Mouse (Mus musculus): ENCODE measurements at regions not wholly inside any gene's neighbourhood (a gene's known extent, or its start where the extent isn't known, plus 50 kb on each side); places are given as distances from the start of the nearest gene placed in this dataset.

DNA sequence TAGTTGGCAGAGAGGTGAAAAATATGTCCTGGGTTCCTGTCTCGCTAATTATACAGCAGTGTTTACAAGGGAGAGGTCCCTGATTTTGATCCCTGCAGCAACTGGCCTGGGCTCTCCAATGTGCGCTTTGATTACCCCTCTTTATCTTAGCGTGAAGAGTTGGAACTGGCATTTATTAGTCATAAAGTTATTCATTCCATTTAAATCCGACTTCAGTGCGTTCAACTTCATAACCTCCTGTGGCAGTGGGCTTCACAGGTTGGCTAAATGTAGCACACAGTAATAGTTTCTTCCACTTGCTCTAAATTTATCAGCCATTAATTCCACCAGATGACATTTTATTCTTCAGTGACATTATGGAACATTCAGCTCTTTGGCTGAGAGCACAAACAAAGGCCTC, 113.0 kb upstream of the Hmgn3 start:
- Histone ChIP-seq H3K4me3 (replicated peaks) (no peak overlapping the region), H3K27me3 (no peaks in the 10 kb centered on the region), H3K4me1 (no peaks in the 10 kb centered on the region), H3K9me3 (replicated peaks) (no peaks in the 10 kb centered on the region), H3K27ac (no peak overlapping the region), H3K36me3 (no peaks in the 10 kb centered on the region), H3K9ac (no peak overlapping the region), H3K4me2 (no peak overlapping the region)
- 72% methylated on average over 5 of the region's 5 CpGs for WGBS
- ATAC-seq (replicated peaks; ENCODE audit: low FRiP score) = no peak

DNA sequence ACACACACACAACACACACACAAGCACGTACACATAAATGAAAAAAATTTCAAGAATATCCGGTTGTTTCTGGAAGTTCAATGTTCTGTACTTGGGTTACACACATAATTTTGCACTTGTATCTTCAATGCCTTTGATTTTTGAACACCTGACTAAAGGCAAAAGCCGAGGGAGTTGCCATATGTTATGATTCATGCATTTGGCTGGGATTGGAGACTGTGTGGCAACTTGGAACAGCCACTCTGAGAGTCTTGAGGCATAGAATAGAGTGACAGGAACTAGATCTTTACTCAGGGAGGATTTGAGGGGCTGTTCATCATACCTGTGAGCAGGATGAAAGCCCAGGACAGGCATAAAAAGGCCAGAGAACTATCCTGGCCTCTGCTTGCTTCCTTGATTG, 112.5 kb upstream of the Hmgn3 start:
- Histone ChIP-seq H3K9ac (no peak overlapping the region), H3K27ac (no peak overlapping the region), H3K9me3 (replicated peaks) (no peaks in the 10 kb centered on the region), H3K4me1 (no peaks in the 10 kb centered on the region), H3K36me3 (no peaks in the 10 kb centered on the region), H3K27me3 (no peaks in the 10 kb centered on the region), H3K4me2 (no peak overlapping the region), H3K4me3 (replicated peaks) (no peak overlapping the region)
- ATAC-seq (replicated peaks; ENCODE audit: low FRiP score) = no peak
- 80% methylated on average over 3 of the region's 3 CpGs for WGBS

DNA sequence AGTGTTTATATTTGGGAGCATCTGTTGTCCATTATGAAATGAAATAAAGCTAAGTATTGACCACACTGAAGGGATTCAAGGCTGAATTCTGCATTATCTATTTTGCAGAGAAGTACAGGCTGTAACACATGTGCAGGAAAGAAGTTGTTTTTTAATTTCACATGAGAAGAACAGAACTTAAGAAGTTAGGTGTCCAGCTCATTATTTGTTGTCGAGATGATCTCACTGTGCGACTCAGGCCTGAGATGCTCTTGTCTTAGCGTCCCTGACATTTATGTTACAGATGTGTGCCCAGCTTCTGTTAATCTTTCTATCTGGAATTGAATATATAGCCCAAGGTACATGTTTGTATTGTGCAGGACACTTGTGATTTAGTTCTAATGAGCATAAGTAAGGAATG, 112.0 kb upstream of the Hmgn3 start:
- ATAC-seq (replicated peaks; ENCODE audit: low FRiP score) = no peak
- no peaks in the 10 kb centered on the region for H3K36me3 ChIP-seq
- H3K4me2 ChIP-seq = no peak overlapping the region
- H3K27ac ChIP-seq = no peak overlapping the region
- WGBS = 83% methylated on average over 3 of the region's 3 CpGs
- H3K4me1 ChIP-seq = no peaks in the 10 kb centered on the region
- H3K27me3 ChIP-seq = no peaks in the 10 kb centered on the region
- H3K4me3 ChIP-seq (replicated peaks) = no peak overlapping the region
- H3K9me3 ChIP-seq (replicated peaks) = no peaks in the 10 kb centered on the region
- H3K9ac ChIP-seq = no peak overlapping the region

DNA sequence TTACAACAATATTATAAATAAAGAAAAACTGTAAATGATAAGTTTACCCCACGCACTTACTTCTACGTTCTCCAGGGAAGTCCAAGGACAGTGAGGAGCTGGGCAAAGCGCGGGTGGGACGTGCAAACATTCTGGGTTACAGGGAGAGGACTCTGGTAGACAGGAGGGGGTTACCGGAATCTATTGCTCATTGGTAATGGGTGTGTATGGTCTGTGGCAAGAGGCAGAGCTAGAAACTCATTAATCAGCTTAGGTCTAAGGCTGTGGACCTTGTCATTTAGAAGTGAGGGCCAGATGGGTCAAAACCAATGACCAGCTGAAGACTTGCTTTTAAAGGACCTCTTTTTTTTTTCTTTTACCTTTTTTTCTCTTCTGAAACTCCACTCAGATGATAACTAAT, 107.9 kb upstream of the Hmgn3 start:
- Histone ChIP-seq H3K4me3 (replicated peaks) (no peak overlapping the region), H3K9me3 (replicated peaks) (no peaks in the 10 kb centered on the region), H3K36me3 (no peaks in the 10 kb centered on the region), H3K27ac (no peak overlapping the region), H3K4me1 (no peaks in the 10 kb centered on the region), H3K27me3 (no peaks in the 10 kb centered on the region), H3K9ac (no peak overlapping the region), H3K4me2 (no peak overlapping the region)
- 94% methylated on average over 6 of the region's 6 CpGs for WGBS
- no peak for ATAC-seq (replicated peaks; ENCODE audit: low FRiP score)

DNA sequence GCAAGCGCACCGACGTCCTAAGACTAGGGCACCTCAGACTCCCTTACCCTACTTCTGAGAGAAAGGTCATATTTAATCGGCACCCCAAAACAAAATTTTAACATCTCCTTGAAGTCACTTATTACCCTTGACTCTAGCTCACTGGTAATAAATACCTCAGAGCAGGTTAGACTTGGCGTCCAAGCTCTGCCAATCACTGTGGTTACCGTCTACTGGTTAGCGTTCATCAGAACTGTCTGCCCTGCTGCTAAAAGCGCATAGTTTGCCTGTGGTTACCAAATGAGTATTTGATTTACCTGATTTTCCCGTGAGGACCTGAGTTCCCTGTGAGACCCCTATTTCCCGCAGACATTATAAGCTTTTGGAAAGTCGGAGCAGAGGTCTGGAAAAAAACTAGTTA, 107.3 kb upstream of the Hmgn3 start:
- Histone ChIP-seq H3K36me3 (no peaks in the 10 kb centered on the region), H3K27ac (no peak overlapping the region), H3K9ac (no peak overlapping the region), H3K4me1 (no peaks in the 10 kb centered on the region), H3K4me3 (replicated peaks) (no peak overlapping the region), H3K27me3 (no peaks in the 10 kb centered on the region), H3K4me2 (no peak overlapping the region), H3K9me3 (replicated peaks) (no peaks in the 10 kb centered on the region)
- 75% methylated on average over 11 of the region's 11 CpGs for WGBS
- no peak for ATAC-seq (replicated peaks; ENCODE audit: low FRiP score)

DNA sequence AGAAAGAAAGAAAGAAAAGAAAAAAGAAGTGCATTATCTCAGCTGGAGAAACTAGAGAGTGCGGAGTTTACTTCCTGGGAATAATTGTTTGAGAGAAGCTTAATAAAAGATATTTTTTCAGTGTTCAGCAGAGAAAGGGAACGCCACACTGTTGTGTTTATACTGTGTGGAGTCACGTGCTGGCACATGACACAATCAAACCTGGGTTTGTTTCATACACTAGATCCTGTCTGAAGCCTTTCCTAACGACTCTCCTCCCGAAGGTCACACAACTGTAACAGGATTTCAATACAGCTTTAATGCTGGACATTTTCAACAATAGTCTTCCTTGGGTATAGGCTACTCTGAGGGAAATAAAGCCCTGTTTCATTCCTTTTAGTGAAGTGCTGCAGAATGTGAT, 105.3 kb upstream of the Hmgn3 start:
- no peak overlapping the region for H3K4me2 ChIP-seq
- 68% methylated on average over 5 of the region's 5 CpGs for WGBS
- H3K4me1 ChIP-seq = peaks cover 6% of the 10 kb centered on the region
- ATAC-seq (replicated peaks; ENCODE audit: low FRiP score) = no peak
- H3K4me3 ChIP-seq (replicated peaks) = no peak overlapping the region
- H3K27ac ChIP-seq = no peak overlapping the region
- H3K27me3 ChIP-seq = no peaks in the 10 kb centered on the region
- no peaks in the 10 kb centered on the region for H3K36me3 ChIP-seq
- no peak overlapping the region for H3K9ac ChIP-seq
- H3K9me3 ChIP-seq (replicated peaks) = no peaks in the 10 kb centered on the region

DNA sequence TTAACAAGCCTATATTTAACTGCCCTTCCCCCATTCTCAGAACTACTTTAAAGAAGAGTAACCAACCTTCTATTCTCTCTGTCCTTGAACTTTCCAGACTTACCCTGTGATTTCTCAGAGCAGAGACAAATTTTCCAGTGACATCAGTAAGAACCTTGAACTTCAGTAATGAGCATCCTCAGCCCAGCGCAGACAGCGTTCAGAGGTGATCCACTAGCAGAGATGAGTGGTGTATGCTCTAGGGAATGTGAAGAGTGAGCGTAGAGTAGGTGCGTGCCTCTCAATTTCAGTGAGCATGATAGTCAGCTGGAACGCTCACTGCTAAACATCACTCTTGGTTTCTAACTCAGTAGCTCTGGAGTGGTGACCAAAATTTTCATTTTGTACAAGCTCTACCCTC, 103.4 kb upstream of the Hmgn3 start:
- no peak overlapping the region for H3K27ac ChIP-seq
- no peak overlapping the region for H3K4me2 ChIP-seq
- WGBS = 92% methylated on average over 5 of the region's 5 CpGs
- no peaks in the 10 kb centered on the region for H3K36me3 ChIP-seq
- H3K4me1 ChIP-seq = peaks cover 6% of the 10 kb centered on the region
- H3K9me3 ChIP-seq (replicated peaks) = no peaks in the 10 kb centered on the region
- ATAC-seq (replicated peaks; ENCODE audit: low FRiP score) = no peak
- no peak overlapping the region for H3K9ac ChIP-seq
- no peak overlapping the region for H3K4me3 ChIP-seq (replicated peaks)
- H3K27me3 ChIP-seq = no peaks in the 10 kb centered on the region

DNA sequence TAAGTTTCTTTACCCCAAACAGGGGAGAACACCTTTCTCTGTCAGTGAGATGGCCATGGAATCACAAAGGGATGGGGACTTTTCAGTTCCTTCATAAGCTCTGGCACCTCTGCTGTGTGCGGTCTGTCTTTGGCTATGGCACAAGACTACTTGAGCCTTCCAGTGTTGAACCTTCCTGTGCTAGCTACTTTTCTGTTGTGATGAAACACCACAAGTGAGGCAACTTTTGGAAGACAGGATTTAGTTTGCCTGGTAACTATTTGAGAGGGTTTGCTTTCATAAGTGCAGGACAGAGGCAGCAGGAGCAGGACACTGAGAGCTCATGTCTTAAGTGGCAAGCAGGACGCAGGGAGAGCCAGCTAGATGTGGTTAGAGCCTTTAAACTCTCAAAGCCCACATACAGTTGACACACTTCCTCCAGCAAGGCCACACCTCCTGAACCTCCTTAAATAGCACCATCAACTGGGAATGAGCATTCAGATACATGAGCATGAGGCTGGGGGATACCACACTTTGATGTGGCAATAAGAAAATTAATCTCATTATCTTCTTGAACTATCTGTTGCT, 101.8 kb upstream of the Hmgn3 start:
- H3K4me2 ChIP-seq = no peak overlapping the region
- H3K9ac ChIP-seq = no peak overlapping the region
- H3K27me3 ChIP-seq = no peaks in the 10 kb centered on the region
- 88% methylated on average over 2 of the region's 2 CpGs for WGBS
- no peaks in the 10 kb centered on the region for H3K36me3 ChIP-seq
- no peak overlapping the region for H3K4me3 ChIP-seq (replicated peaks)
- no peak for ATAC-seq (replicated peaks; ENCODE audit: low FRiP score)
- no peaks in the 10 kb centered on the region for H3K9me3 ChIP-seq (replicated peaks)
- H3K4me1 ChIP-seq = peaks cover 6% of the 10 kb centered on the region
- H3K27ac ChIP-seq = no peak overlapping the region

DNA sequence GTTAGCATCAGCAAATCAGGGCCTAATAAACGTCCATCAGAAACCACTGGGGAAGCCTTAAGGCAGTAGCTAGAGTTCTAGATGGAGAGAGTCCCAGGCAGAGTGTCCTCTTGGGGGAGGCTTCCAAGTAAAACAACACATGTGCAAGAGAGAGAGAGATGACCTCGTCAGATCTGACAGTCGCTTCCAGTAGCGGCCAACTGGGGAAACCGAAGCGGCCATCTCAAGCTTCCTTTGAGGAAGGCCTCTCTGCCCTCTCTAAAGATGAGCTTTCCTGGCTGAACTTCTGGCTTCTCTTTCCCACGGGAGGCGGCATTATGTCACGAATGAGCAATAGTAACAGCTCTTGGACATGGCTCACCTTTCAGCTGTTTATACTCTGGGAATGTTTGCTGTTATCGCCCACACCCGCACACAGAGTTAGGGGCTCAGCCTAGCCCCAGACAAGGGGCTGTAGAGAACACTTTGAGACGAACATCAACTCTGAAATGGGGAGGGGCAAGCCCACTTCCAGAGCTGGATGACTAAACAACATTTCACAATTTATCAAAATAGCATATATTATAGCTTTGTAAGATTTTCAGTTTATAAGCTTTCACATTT, 100.7 kb upstream of the Hmgn3 start:
- peak; percentile 71; the same call in 1 of the 2 replicates for ATAC-seq (replicated peaks; ENCODE audit: low FRiP score)
- WGBS = 30% methylated on average over 12 of the region's 12 CpGs
- H3K4me1 ChIP-seq = peaks cover 6% of the 10 kb centered on the region
- H3K9ac ChIP-seq = no peak overlapping the region
- H3K27ac ChIP-seq = no peak overlapping the region
- no peak overlapping the region for H3K4me2 ChIP-seq
- H3K4me3 ChIP-seq (replicated peaks) = no peak overlapping the region
- no peaks in the 10 kb centered on the region for H3K27me3 ChIP-seq
- H3K9me3 ChIP-seq (replicated peaks) = no peaks in the 10 kb centered on the region
- H3K36me3 ChIP-seq = no peaks in the 10 kb centered on the region

DNA sequence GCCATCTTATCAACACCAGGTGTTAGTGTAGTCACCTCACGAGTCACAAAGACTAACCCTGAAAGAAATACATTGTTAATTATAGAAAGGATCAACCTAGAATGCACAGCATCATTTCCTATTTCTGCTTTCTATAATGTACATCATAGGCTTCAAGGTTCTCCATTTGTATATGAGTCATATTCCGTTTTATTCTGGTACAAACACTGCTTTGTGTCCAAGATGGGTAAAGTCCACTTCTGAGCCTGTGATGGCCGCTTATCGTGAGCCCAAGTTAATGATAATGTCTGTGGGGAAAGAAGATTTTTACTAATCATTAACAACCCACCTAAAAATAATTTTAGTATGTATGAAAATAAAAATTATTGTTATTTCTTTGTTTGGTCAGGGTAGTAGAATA, 94.6 kb upstream of the Hmgn3 start:
- no peak for ATAC-seq (replicated peaks; ENCODE audit: low FRiP score)
- WGBS = 89% methylated on average over 4 of the region's 4 CpGs
- no peak overlapping the region for H3K9ac ChIP-seq

DNA sequence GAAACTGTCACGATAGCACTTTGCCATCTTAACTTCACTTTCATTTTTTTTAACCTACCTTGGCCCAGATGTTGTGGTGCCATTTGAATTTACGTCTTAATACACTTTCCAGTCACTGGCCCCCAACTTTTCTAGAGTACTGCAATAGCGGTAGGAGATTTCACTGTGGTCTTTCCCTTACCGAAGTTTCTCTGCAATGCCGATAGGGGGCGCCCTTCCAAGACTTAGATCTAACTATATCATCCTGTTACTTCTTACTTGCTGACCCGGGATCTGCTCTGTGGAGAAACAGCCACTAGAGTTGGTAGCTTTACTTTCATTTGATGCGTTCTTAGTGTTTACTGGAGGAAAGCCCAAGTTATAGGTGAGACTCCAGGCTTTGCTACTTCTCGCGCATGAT, 92.6 kb upstream of the Hmgn3 start:
- H3K4me2 ChIP-seq = no peak overlapping the region
- H3K9me3 ChIP-seq (replicated peaks) = no peaks in the 10 kb centered on the region
- no peak overlapping the region for H3K4me3 ChIP-seq (replicated peaks)
- no peaks in the 10 kb centered on the region for H3K36me3 ChIP-seq
- no peaks in the 10 kb centered on the region for H3K4me1 ChIP-seq
- 79% methylated on average over 10 of the region's 10 CpGs for WGBS
- no peak for ATAC-seq (replicated peaks; ENCODE audit: low FRiP score)
- no peaks in the 10 kb centered on the region for H3K27me3 ChIP-seq
- H3K27ac ChIP-seq = no peak overlapping the region
- no peak overlapping the region for H3K9ac ChIP-seq

More for the DNA sequence above, 94.6 kb upstream of the Hmgn3 start:
- Histone ChIP-seq H3K4me3 (replicated peaks) (no peak overlapping the region), H3K27ac (no peak overlapping the region), H3K9me3 (replicated peaks) (no peaks in the 10 kb centered on the region), H3K4me2 (no peak overlapping the region), H3K36me3 (no peaks in the 10 kb centered on the region), H3K27me3 (no peaks in the 10 kb centered on the region), H3K4me1 (no peaks in the 10 kb centered on the region)

DNA sequence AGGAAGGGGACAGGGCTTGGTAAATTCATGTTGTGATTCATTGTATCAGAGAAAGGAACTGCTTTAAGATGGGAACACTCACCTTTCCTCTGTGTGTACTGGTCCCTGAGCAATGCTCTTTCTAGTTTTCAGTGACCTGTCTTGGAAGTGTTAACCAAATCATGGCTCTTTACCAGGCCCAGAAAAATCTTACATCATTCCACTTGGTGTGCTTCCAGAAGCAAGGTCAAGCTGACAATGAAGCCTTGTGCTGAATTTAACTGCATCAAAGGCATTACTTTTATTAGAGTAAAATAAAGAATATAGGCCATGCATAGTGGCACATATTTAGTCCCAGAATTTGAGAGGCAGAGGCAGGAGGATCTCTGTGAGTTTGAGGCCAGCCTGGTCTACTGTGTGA, 75.4 kb upstream of the Hmgn3 start:
- H3K4me2 ChIP-seq = no peak overlapping the region
- no peak overlapping the region for H3K27ac ChIP-seq
- H3K36me3 ChIP-seq = no peaks in the 10 kb centered on the region
- no peak overlapping the region for H3K9ac ChIP-seq
- H3K9me3 ChIP-seq (replicated peaks) = no peaks in the 10 kb centered on the region
- no peak for ATAC-seq (replicated peaks; ENCODE audit: low FRiP score)
- H3K4me1 ChIP-seq = no peaks in the 10 kb centered on the region
- no peaks in the 10 kb centered on the region for H3K27me3 ChIP-seq
- no peak overlapping the region for H3K4me3 ChIP-seq (replicated peaks)

DNA sequence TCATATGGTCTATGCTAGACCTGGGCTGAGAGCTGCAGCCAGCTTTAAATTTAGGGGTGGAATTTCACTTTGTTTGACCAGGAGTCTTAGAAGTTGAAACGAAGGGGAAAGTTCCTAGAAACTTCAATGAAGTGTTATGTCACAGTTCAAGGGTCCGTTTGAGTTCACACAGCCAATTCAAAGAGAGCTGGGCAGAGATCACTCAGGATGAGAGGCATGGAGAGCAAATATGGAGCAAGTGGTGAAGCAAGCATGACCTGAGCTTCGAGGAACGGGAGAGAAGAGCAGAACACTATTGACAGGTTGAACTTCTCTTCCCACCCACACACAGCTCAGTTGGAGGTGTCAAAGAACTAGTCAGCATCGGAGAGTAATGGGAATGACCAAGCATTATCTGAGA, 56.1 kb upstream of the Hmgn3 start:
- Histone ChIP-seq H3K9ac (no peak overlapping the region), H3K36me3 (no peaks in the 10 kb centered on the region), H3K4me3 (replicated peaks) (no peak overlapping the region), H3K4me1 (no peaks in the 10 kb centered on the region), H3K27me3 (no peaks in the 10 kb centered on the region), H3K4me2 (no peak overlapping the region), H3K27ac (no peak overlapping the region), H3K9me3 (replicated peaks) (no peaks in the 10 kb centered on the region)
- 77% methylated on average over 5 of the region's 5 CpGs for WGBS
- ATAC-seq (replicated peaks; ENCODE audit: low FRiP score) = no peak
